Mouse (Mus musculus) liver, adult 2 months (tissue): ENCODE results near the gene Egfl7.

Experiments used
- CTCF ChIP-seq: fragments of 200-500 bp; IDR thresholded peaks from 2 replicates; pipeline ENCODE4 v1.5.1; 2011; ENCODE audit warnings: low read depth, low read length, control low read depth
- POLR2A ChIP-seq: fragments of 200-500 bp; IDR thresholded peaks from 2 replicates; pipeline ENCODE4 v1.6.1; 2011; ENCODE audit warnings: low read length, control low read depth; ENCODE audit not compliant: insufficient read depth; ENCODE audit errors: extremely low read depth

- no peak for TF ChIP-seq POLR2A
- no peak for TF ChIP-seq CTCF
Measured at GRCm38 (mm10) chr2:26540721-26541120, 39.1 kb upstream of the Egfl7 start.
